Mouse (Mus musculus) stomach, embryonic 14.5 days (tissue): ENCODE results near the gene Ptger1. TPM values are rescaled to one million over a fixed set of nuclear protein-coding genes. Genes with fewer than 3 reads are reported as not detected.
A peak's percentile ranks its signal among the peaks of the same experiment; 100 is the strongest.

Source experiments
- ATAC-seq: fragments of 200-750 bp; cut with Nextera tagmentation; 2 replicates; pipeline ENCODE4 v1.8.0; 2017; ENCODE audit warnings: low read depth, moderate TSS enrichment; ENCODE audit not compliant: insufficient number of reproducible peaks, insufficient read depth, low FRiP score
- H3K27ac ChIP-seq: fragments of 300-500 bp; sonication (generic); 2 replicates; pipeline ENCODE4 v1.5.1; 2014; ENCODE audit warnings: mild to moderate bottlenecking, low read length, moderate library complexity, mixed read lengths
- H3K27me3 ChIP-seq: fragments of 300-500 bp; sonication (generic); 2 replicates; pipeline ENCODE4 v1.6.1; 2014; ENCODE audit warnings: low read length, control low read depth, mixed read lengths; ENCODE audit not compliant: control insufficient read depth, insufficient read depth
- H3K36me3 ChIP-seq: fragments of 300-500 bp; sonication (generic); 2 replicates; pipeline ENCODE4 v1.6.1; 2014; ENCODE audit warnings: mild to moderate bottlenecking, control low read depth, low read length, moderate library complexity, mixed read lengths; ENCODE audit not compliant: control insufficient read depth, insufficient read depth
- H3K4me1 ChIP-seq: fragments of 300-500 bp; sonication (generic); 2 replicates; pipeline ENCODE4 v1.6.1; 2014; ENCODE audit warnings: low read length, control low read depth, mixed read lengths; ENCODE audit not compliant: control insufficient read depth, insufficient read depth
- H3K4me2 ChIP-seq: fragments of 300-500 bp; sonication (generic); replicated peaks from 2 replicates; pipeline ENCODE4 v1.6.1; 2014; ENCODE audit warnings: low read depth, low read length, control low read depth
- H3K4me3 ChIP-seq: fragments of 300-500 bp; sonication (generic); 2 replicates; pipeline ENCODE4 v1.5.1; 2014; ENCODE audit warnings: low read depth, low read length, control low read depth
- H3K9ac ChIP-seq: fragments of 300-500 bp; sonication (generic); replicated peaks from 2 replicates; pipeline ENCODE4 v1.6.1; 2014; ENCODE audit warnings: low read depth, mild to moderate bottlenecking, control low read depth, low read length, moderate library complexity, mixed read lengths
- H3K9me3 ChIP-seq: fragments of 300-500 bp; sonication (generic); 2 replicates; pipeline ENCODE4 v1.6.1; 2016; ENCODE audit warnings: low read depth, low read length, control low read depth; ENCODE audit not compliant: control insufficient read depth
- WGBS: fragments of 180-500 bp; shearing (Covaris S2); extraction: QIAGEN DNeasy Blood & Tissue Kit; methylation state at CpG from one replicate; pipeline ENCODE4 v1.1.7; 2014; 5-methylcytosine and 5-hydroxymethylcytosine counted together
- polyA plus RNA-seq: library from polyadenylated mRNA; unstranded; fragments of >200 nt; fragmentation: Nextera tagmentation; extraction: Ambion mirVana; gene quantifications from 2 replicates; pipeline ENCODE4 v1.2.1, GENCODE M21; 2014

Gene Ptger1
- polyA plus RNA-seq = 3.1 and 5.4 TPM in 2 replicates

DNA sequence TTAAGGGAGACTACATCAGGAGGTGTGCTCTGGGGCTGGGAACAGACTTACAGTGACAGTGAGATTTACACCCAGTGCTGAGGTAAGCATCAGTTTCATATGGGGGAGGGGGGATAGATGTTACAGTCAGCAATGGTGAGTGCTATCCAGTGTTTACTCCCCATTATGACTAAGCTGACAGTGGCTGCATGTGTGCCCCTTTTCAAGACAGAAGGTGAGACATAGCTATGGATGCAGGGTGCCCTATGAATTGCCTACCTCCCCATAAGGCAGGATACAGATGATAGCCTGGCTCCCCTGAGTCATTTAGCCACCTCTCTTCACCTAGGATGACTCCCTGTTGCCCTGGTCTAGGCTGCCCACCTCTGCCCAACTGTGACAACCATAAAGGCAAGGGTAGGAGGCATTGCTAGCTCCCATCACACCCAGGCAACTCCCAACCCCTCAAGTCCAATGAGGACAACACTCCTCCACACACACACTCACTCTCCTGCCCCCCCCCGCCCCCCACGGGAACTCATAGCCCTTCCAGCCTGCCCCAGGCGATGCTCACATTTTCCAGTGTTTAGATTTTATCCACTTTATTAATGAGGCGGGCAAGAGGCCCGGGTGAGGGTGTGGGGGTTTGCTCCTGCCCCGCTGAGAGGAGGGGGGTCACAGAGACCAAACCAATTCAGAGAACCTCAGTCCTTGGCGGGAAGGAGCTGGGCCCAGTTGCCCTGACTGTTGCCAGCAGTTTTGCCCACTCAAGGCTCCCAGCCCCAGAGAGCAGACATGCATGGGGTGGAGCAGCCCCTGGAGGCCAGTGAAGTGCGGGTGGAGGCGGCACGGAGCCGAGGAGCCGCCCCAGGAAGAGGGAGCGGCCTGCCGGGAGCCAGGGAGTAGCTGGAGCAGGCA lies at the start of gene Ptger1:
Ptger1 (plus strand) TSS at position 710 of the 897 bp plus-strand sequence.
- Histone ChIP-seq H3K4me1 (peaks cover 56% of the 10 kb centered on the region), H3K4me2 (peak within 1 kb of the TSS; percentile 57), H3K27ac (peak within 1 kb of the TSS; percentile 88), H3K9ac (no peak within 1 kb of the TSS), H3K36me3 (peaks cover 25% of the 10 kb centered on the region; the same call in 1 of the 2 replicates), H3K9me3 (no peaks in the 10 kb centered on the region), H3K27me3 (no peaks in the 10 kb centered on the region), H3K4me3 (peak within 1 kb of the TSS; percentile 2; the same call in 1 of the 2 replicates)
- 14% methylated on average over 14 of the region's 14 CpGs for WGBS
- peak; percentile 30; the same call in 1 of the 2 replicates for ATAC-seq

- ATAC-seq = no peak
- 78% methylated on average over 2 of the region's 2 CpGs for WGBS
- Histone ChIP-seq H3K27me3 (no peaks in the 10 kb centered on the region), H3K36me3 (peaks cover 12% of the 10 kb centered on the region), H3K4me1 (no peaks in the 10 kb centered on the region), H3K9me3 (no peaks in the 10 kb centered on the region), H3K9ac (no peak overlapping the region), H3K4me2 (no peak overlapping the region), H3K27ac (no peak overlapping the region), H3K4me3 (no peak overlapping the region)
Observed at GRCm38 (mm10) chr8:83617111-83617510, 49.4 kb upstream of the Ptger1 start.

- H3K4me1 ChIP-seq = no peaks in the 10 kb centered on the region
- no peak overlapping the region for H3K9ac ChIP-seq
- 90% methylated on average over 2 of the region's 2 CpGs for WGBS
- no peak for ATAC-seq
- H3K27ac ChIP-seq = no peak overlapping the region
- H3K36me3 ChIP-seq = no peaks in the 10 kb centered on the region
- no peak overlapping the region for H3K4me2 ChIP-seq
- no peak overlapping the region for H3K4me3 ChIP-seq
- H3K9me3 ChIP-seq = no peaks in the 10 kb centered on the region
- H3K27me3 ChIP-seq = no peaks in the 10 kb centered on the region
Observed at GRCm38 (mm10) chr8:83618566-83618965, 47.9 kb upstream of the Ptger1 start.

- H3K4me2 ChIP-seq = no peak overlapping the region
- 80% methylated on average over 9 of the region's 9 CpGs for WGBS
- H3K4me1 ChIP-seq = no peaks in the 10 kb centered on the region
- H3K9me3 ChIP-seq = no peaks in the 10 kb centered on the region
- H3K27ac ChIP-seq = peak overlapping the region; percentile 44; the same call in 1 of the 2 replicates
- no peaks in the 10 kb centered on the region for H3K27me3 ChIP-seq
- H3K9ac ChIP-seq = no peak overlapping the region
- H3K36me3 ChIP-seq = no peaks in the 10 kb centered on the region
- peak; percentile 44 for ATAC-seq
- no peak overlapping the region for H3K4me3 ChIP-seq
Observed at GRCm38 (mm10) chr8:83619568-83620285, 46.8 kb upstream of the Ptger1 start.

- WGBS = 52% methylated on average over 15 of the region's 15 CpGs
Observed at GRCm38 (mm10) chr8:83621691-83622388, 44.6 kb upstream of the Ptger1 start.

DNA sequence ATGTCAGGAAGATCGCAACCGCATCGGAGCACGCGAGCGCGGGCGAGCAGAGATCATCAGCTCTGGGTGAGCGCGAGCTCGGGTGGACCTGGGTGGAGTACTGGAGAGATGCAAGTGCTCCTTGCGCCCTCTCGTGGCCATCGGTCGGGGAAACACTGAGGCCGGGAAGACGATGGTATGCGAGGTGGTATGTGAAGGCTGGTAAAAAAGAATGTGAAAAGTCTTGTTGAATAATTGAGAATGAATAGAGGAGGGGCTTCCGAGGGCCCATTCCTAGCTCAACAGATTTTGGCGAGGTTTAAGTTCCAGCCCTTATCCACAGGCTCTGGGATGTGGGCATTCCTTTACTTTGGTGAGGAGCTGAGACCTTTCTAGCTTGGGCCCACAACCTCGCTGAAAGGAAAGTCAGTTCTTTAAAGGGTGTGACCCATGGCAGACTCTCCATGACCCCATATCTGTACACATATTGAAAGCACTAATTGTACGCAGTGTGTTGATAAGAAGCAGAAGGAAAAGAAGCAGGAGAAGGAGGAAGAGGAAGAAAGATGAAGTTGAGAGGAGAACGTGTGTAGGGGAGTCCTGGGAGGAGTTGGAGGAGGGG lies 44.0 kb upstream of the Ptger1 start:
- Histone ChIP-seq H3K27me3 (no peaks in the 10 kb centered on the region), H3K4me2 (peak overlapping the region; percentile 63), H3K9ac (no peak overlapping the region; the same call in 1 of the 2 replicates), H3K36me3 (no peaks in the 10 kb centered on the region), H3K4me1 (no peaks in the 10 kb centered on the region), H3K4me3 (peak overlapping the region; percentile 24), H3K27ac (no peak overlapping the region), H3K9me3 (no peaks in the 10 kb centered on the region)
- 6% methylated on average over 23 of the region's 23 CpGs for WGBS
- peak; percentile 88; the same call in 1 of the 2 replicates for ATAC-seq

More at GRCm38 (mm10) chr8:83621691-83622388, 44.6 kb upstream of the Ptger1 start:
- no peak for ATAC-seq
- Histone ChIP-seq H3K4me2 (peak overlapping the region; percentile 63), H3K4me1 (no peaks in the 10 kb centered on the region), H3K36me3 (no peaks in the 10 kb centered on the region), H3K9me3 (no peaks in the 10 kb centered on the region), H3K9ac (no peak overlapping the region; the same call in 1 of the 2 replicates), H3K4me3 (peak overlapping the region; percentile 24), H3K27me3 (no peaks in the 10 kb centered on the region), H3K27ac (no peak overlapping the region)

- no peak for ATAC-seq
- H3K27me3 ChIP-seq = no peaks in the 10 kb centered on the region
- H3K9me3 ChIP-seq = no peaks in the 10 kb centered on the region
- no peak overlapping the region for H3K9ac ChIP-seq
- H3K36me3 ChIP-seq = no peaks in the 10 kb centered on the region
- no peak overlapping the region for H3K4me2 ChIP-seq
- H3K4me1 ChIP-seq = no peaks in the 10 kb centered on the region
- no peak overlapping the region for H3K4me3 ChIP-seq
- 86% methylated on average over 7 of the region's 7 CpGs for WGBS
- H3K27ac ChIP-seq = no peak overlapping the region
Observed at GRCm38 (mm10) chr8:83623549-83623948, 42.9 kb upstream of the Ptger1 start.

DNA sequence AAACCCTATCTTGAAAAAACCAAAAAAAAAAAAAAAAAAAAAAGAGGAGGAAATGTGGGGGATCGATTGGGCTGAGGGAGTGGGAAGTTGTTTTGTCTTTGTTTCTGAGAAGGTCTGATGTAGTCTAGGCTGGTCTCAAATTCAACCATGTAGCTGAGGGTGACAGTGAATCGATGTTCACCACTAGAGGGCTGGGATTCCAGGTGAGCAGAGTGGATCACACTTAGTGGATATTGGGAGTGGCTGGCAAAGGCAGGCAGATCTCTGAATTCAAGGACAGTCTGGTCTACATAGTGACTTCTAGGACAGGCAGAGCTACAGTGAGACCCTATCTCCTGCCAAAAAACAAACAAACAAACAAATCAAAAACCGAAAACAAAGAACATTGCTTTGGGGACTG lies 41.7 kb upstream of the Ptger1 start:
- H3K4me3 ChIP-seq = no peak overlapping the region
- H3K9me3 ChIP-seq = no peaks in the 10 kb centered on the region
- no peak for ATAC-seq
- no peak overlapping the region for H3K4me2 ChIP-seq
- WGBS = 31% methylated on average over 3 of the region's 3 CpGs
- no peaks in the 10 kb centered on the region for H3K4me1 ChIP-seq
- H3K27me3 ChIP-seq = no peaks in the 10 kb centered on the region
- no peak overlapping the region for H3K9ac ChIP-seq
- no peaks in the 10 kb centered on the region for H3K36me3 ChIP-seq
- no peak overlapping the region for H3K27ac ChIP-seq
